Mouse (Mus musculus) stomach, postnatal 0 days (tissue): ENCODE results near the gene Zc3h6. TPM values are rescaled to one million over a fixed set of nuclear protein-coding genes. Genes with fewer than 3 reads are reported as not detected.

Source experiments
- ATAC-seq: fragments of 200-750 bp; cut with Nextera tagmentation; 2 replicates; pipeline ENCODE4 v1.8.0; 2017; ENCODE audit not compliant: low FRiP score, low TSS enrichment
- DNase-seq: peaks from one replicate; pipeline ENCODE4 v3.0.0-alpha.2; 2016; ENCODE audit warnings: low spot score
- H3K27ac ChIP-seq: fragments of 300-500 bp; sonication (generic); replicated peaks from 2 replicates; pipeline ENCODE4 v1.5.1; 2014; ENCODE audit warnings: mild to moderate bottlenecking, control low read depth
- H3K27me3 ChIP-seq: fragments of 300-500 bp; sonication (generic); 2 replicates; pipeline ENCODE4 v1.6.1; 2014; ENCODE audit warnings: low read length; ENCODE audit not compliant: control insufficient read depth, insufficient read depth
- H3K36me3 ChIP-seq: fragments of 300-500 bp; sonication (generic); 2 replicates; pipeline ENCODE4 v1.6.1; 2014; ENCODE audit warnings: low read length, mixed read lengths; ENCODE audit not compliant: control insufficient read depth, insufficient read depth
- H3K4me1 ChIP-seq: fragments of 300-500 bp; sonication (generic); replicated peaks from 2 replicates; pipeline ENCODE4 v1.6.1; 2014; ENCODE audit warnings: antibody characterized with exemption; ENCODE audit not compliant: control insufficient read depth, insufficient read depth
- H3K4me2 ChIP-seq: fragments of 300-500 bp; sonication (generic); replicated peaks from 2 replicates; pipeline ENCODE4 v1.6.1; 2014; ENCODE audit warnings: low read depth, mild to moderate bottlenecking, control low read depth, moderate library complexity
- H3K4me3 ChIP-seq: fragments of 300-500 bp; sonication (generic); 2 replicates; pipeline ENCODE4 v1.5.1; 2014; ENCODE audit warnings: low read depth, low read length, control low read depth
- H3K9ac ChIP-seq: fragments of 300-500 bp; sonication (generic); 2 replicates; pipeline ENCODE4 v1.6.1; 2014; ENCODE audit warnings: mild to moderate bottlenecking, low read length, control low read depth, mixed read lengths
- H3K9me3 ChIP-seq: fragments of 300-500 bp; sonication (generic); 2 replicates; pipeline ENCODE4 v1.6.1; 2016; ENCODE audit warnings: low read length; ENCODE audit not compliant: control insufficient read depth
- CTCF ChIP-seq: IDR thresholded peaks from 2 replicates; pipeline ENCODE4 v1.5.1; 2016; ENCODE audit warnings: antibody characterized with exemption, low read depth, mild to moderate bottlenecking, moderate library complexity
- EP300 ChIP-seq: optimal IDR thresholded peaks from 2 replicates; pipeline ENCODE3; 2016; ENCODE audit warnings: antibody characterized with exemption
- WGBS: fragments of 180-500 bp; shearing (Covaris S2); extraction: QIAGEN DNeasy Blood & Tissue Kit; methylation state at CpG from one replicate; pipeline ENCODE4 v1.1.7; 2014; 5-methylcytosine and 5-hydroxymethylcytosine counted together
- polyA plus RNA-seq: library from polyadenylated mRNA; unstranded; fragments of >200 nt; fragmentation: Nextera tagmentation; extraction: Ambion mirVana; gene quantifications from 2 replicates; pipeline ENCODE4 v1.2.1, GENCODE M21; 2015

Gene Zc3h6
- polyA plus RNA-seq: 2.3 and 2.6 TPM in 2 replicates

DNA sequence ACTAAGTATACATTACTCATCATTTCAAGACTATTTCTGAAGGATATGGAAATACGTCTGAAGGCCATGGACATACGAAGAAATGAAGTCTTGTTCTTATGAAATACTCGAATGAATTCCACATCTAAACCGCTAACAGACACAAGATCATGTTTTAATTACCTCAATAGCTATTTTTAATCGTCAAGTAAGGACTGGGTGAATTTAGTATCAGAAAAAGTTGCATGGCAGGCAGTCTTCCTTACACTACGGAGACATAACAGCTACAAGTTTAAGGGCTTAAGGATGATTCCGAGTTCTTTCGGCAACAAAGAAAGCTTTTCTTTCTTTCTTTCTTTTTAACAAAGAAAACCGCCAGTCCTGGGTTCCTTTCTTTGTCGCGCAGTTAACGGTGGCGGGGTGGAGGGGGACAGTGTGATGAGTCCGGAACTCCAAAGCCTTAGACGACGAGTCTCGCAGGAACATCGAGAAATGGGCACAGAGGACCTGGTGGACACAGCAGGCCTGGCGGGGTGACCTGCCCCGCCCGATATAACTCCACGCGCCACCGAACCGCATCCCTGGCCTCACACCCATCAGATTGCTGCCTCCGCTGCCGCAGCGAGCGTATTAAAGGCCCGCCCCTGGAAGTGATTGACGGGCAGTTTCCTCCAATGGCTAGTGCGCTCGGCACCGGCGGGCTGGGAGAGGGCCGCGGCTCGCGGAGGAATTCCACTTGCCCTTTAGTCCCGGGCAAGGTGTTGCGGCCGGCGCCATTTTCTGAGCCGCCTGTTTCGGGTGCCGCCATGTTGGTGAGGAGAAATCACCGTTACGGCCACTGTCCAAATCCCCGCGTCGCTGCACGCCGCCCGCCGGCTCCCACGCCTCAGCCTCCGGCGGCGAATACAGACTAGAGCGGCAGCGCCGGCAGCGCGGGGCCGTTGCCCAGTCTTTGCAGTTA lies at the start of gene Zc3h6:
Gene Zc3h6, plus strand, starts transcription at position 762 of the 940 bp plus-strand sequence.
- no peaks in the 10 kb centered on the region for H3K27me3 ChIP-seq
- peak within 1 kb of the TSS; percentile 97 for H3K4me3 ChIP-seq
- no peaks in the 10 kb centered on the region for H3K4me1 ChIP-seq
- under 1% methylated on average over 65 of the region's 65 CpGs for WGBS
- peak within 1 kb of the TSS; percentile 99 for H3K27ac ChIP-seq
- H3K9ac ChIP-seq: peak within 1 kb of the TSS; percentile 98
- no peaks in the 10 kb centered on the region for H3K9me3 ChIP-seq
- no peaks in the 10 kb centered on the region for H3K36me3 ChIP-seq
- H3K4me2 ChIP-seq: peak within 1 kb of the TSS; percentile 58
- peak; percentile 74 for TF ChIP-seq EP300
- no peak for TF ChIP-seq CTCF
- peak; percentile 98 for DNase-seq
- ATAC-seq: peak; percentile 100

DNA sequence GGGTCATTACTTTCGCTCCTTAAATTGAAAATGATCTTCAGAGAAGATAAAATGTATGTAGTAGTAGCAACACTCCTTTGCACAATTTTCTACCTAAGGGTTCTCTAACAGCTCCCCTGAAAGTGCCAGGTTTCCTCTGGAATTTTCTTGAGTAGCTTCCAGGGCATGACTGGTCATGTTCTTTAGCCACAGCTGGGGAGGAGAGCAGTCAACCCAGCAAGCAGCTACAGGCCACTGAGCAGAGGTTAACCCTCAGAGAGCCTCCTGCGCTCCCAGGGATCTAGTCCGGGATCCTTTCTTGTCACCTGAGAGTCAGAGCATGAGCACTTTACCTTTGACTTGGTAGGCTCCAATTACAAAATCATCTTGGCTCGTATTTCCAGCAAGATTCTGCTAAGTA lies 42.4 kb upstream of the Zc3h6 start:
- Histone ChIP-seq H3K4me3 (no peak overlapping the region), H3K4me2 (no peak overlapping the region), H3K9me3 (no peaks in the 10 kb centered on the region), H3K4me1 (no peaks in the 10 kb centered on the region), H3K9ac (no peak overlapping the region), H3K27me3 (no peaks in the 10 kb centered on the region), H3K36me3 (no peaks in the 10 kb centered on the region), H3K27ac (no peak overlapping the region)
- no peak for DNase-seq
- ATAC-seq: no peak
- TF ChIP-seq CTCF: no peak
- no peak for TF ChIP-seq EP300
- 81% methylated on average over 4 of the region's 4 CpGs for WGBS

DNA sequence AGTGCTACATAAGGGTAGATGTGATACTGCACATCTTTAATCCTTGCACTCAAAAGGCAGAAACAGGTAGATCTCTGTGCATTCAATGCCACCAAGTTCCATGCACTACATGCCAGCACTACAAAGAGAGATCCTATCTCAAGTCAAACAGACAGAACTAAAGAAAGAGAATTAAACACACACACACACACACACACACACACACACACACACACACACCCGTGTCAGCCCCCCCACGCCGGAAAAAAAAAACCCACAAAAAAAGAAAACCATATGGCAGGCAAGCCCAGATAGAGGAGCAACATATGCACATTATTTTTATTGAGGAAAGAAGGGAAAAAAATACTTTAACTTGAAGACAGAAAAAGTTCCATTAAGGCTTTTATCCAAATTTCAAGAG lies 38.8 kb upstream of the Zc3h6 start:
- Histone ChIP-seq H3K9me3 (no peaks in the 10 kb centered on the region), H3K4me2 (no peak overlapping the region), H3K4me1 (no peaks in the 10 kb centered on the region), H3K9ac (no peak overlapping the region), H3K27ac (no peak overlapping the region), H3K4me3 (no peak overlapping the region), H3K27me3 (no peaks in the 10 kb centered on the region), H3K36me3 (no peaks in the 10 kb centered on the region)
- DNase-seq (no peak), ATAC-seq (no peak)
- WGBS: 60% methylated on average over 3 of the region's 3 CpGs
- TF ChIP-seq CTCF (no peak), EP300 (no peak)

DNA sequence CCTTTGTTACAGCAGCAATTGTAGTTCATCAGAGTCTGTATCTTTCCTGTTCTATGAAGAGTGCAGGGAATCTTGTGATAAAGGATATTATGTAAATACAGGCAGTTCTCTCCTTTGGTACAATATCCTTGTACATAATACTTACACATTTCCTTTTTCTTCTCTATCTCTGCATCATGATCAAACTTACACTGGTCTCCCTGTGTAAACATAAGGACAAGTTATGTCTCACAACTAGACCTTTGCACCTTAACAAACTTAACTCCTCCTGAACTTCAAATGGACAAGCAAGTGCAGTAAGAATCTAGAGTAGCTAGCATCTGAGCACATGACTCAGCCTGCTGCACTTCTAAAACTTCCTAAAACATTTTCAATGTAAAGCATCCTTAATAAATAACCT lies 36.5 kb upstream of the Zc3h6 start:
- H3K27ac ChIP-seq: no peak overlapping the region
- no peak overlapping the region for H3K9ac ChIP-seq
- no peak overlapping the region for H3K4me2 ChIP-seq
- H3K27me3 ChIP-seq: no peaks in the 10 kb centered on the region
- H3K9me3 ChIP-seq: no peaks in the 10 kb centered on the region
- ATAC-seq (peak; percentile 91), DNase-seq (no peak)
- no peak overlapping the region for H3K4me3 ChIP-seq
- TF ChIP-seq EP300 (no peak), CTCF (no peak)
- H3K4me1 ChIP-seq: no peaks in the 10 kb centered on the region
- no peaks in the 10 kb centered on the region for H3K36me3 ChIP-seq

DNA sequence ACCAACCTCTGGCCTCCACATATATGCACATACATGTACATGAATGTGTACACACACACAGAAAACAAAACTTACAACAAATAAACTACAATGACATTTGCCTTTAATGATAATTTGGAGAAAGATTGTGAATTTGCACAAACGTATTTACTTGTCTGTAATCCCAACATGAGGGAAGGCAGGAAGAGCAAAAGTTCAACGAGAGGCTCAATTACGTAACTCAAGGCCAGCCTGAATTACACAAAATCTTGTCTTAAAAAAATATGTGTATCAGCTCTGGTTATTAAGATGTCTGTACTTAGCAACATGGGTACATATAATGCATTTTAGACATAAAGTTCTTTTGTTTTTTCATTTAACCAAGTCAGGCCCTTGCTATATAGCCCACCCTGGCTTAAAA lies 30.9 kb upstream of the Zc3h6 start:
- WGBS: 80% methylated on average over 3 of the region's 3 CpGs

More for the DNA sequence above, 30.9 kb upstream of the Zc3h6 start:
- no peak overlapping the region for H3K27ac ChIP-seq
- no peak overlapping the region for H3K4me2 ChIP-seq
- no peaks in the 10 kb centered on the region for H3K9me3 ChIP-seq
- DNase-seq: no peak
- no peaks in the 10 kb centered on the region for H3K36me3 ChIP-seq
- H3K27me3 ChIP-seq: no peaks in the 10 kb centered on the region
- no peak for ATAC-seq
- H3K4me1 ChIP-seq: no peaks in the 10 kb centered on the region
- H3K9ac ChIP-seq: no peak overlapping the region
- no peak overlapping the region for H3K4me3 ChIP-seq
- TF ChIP-seq EP300: no peak
- no peak for TF ChIP-seq CTCF
